Mouse (Mus musculus): Measurements from ENCODE around the gene 1110008P14Rik. TPM values are rescaled to one million over a fixed set of nuclear protein-coding genes. Genes with fewer than 3 reads are reported as not detected.
"Not testable (repeated sequence)": the region's sequence is repeated elsewhere in the genome, so short reads cannot be mapped to it uniquely, and the experiment has no call there.

1110008P14Rik gene
- polyA plus RNA-seq, 1 experiment from 2014 or later, result 41.3 TPM

DNA sequence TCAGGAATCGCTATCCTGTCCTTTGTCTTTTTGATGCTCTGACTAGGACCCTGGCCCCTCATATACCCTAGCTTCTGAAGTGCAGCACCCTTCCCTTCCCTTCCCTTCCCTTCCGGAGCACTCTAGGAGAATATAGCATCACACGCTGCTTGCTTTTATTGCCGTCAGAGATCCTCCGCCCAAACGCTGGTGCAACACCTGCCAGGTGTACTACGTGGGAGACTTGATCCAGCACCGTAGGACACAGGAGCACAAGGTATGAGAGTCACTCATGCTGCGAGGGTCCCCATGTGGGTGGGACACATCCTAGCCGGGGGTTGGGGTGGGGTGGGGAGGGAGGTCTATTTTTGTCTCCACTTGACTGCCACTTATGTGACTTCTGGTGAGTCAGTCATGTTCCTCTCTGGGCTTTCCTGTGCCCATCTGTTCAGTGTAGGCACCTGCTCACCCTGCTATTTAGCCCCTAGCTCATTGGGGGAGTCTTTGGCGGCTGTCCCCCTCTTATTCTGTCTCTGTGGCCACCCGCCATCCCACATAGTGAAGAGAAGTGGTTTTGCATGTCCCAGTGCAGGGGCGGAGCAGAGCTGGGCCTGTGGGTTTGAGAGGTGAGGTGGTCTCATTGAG is 6.3 kb downstream of the 1110008P14Rik start:
- 89% methylated on average over 13 of the region's 13 CpGs for WGBS
- DNase-seq (ENCODE audit: low spot score), result no peak
- Histone ChIP-seq H3K27me3 (ENCODE audit: control insufficient read depth, insufficient read depth, low read length) (no peaks in the 10 kb centered on the region), H3K27ac (replicated peaks; ENCODE audit: low read depth, low read length) (no peak overlapping the region), H3K9me3 (replicated peaks; ENCODE audit: control insufficient read depth, low read length) (no peaks in the 10 kb centered on the region), H3K4me1 (ENCODE audit: control insufficient read depth, insufficient read depth, low read length) (no peaks in the 10 kb centered on the region), H3K9ac (replicated peaks; ENCODE audit: low read length) (no peak overlapping the region), H3K4me2 (ENCODE audit: low read depth, low read length) (no peak overlapping the region), H3K36me3 (replicated peaks; ENCODE audit: control insufficient read depth, insufficient read depth, low read depth, low read length) (peaks cover 21% of the 10 kb centered on the region), H3K4me3 (ENCODE audit: low read depth, low read length) (no peak overlapping the region)
- no peak for ATAC-seq (replicated peaks; ENCODE audit: insufficient number of reproducible peaks, low FRiP score, low TSS enrichment, low read depth)

DNA sequence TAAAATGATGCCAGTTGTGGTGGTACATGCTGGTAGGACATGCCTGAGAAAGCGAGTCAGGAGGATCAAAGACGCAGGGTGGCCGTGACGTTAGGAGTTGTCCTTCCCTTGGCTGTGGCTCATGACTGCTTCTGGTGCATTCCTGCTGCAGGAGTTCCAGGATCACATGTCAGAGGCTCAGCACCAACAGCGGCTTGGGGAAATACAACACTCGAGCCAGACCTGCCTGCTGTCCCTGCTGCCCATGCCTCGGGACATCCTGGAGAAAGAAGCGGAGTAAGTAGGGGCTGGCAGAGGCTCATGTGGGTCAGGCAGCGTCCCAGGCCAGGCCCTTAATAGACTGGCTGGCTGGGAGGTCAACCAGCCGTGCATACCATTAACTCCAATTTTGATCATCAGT is 7.5 kb downstream of the 1110008P14Rik start:
- H3K36me3 ChIP-seq (replicated peaks; ENCODE audit: control insufficient read depth, insufficient read depth, low read depth, low read length), result peaks cover 21% of the 10 kb centered on the region
- 83% methylated on average over 10 of the region's 10 CpGs for WGBS

DNA sequence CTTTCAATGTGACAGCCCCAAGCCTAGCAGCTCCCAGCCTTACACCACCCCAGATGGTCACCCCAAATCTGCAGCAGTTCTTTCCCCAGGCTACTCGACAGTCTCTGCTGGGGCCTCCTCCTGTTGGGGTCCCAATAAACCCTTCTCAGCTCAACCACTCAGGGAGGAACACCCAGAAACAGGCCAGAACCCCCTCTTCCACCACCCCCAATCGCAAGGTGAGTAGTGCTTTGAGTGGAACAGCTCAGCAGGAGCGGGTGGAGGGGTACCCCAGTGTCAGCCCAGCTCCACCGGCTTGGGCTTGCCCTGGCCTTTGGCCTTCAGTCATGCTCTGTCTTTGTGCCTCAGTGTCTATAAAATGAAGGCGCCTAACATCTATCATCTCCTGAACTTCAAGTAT is 14.4 kb downstream of the 1110008P14Rik start:
- no peak for ATAC-seq (replicated peaks; ENCODE audit: insufficient number of reproducible peaks, low FRiP score, low TSS enrichment, low read depth)
- DNase-seq (ENCODE audit: low spot score), result no peak
- no peak overlapping the region for H3K27ac ChIP-seq (replicated peaks; ENCODE audit: low read depth, low read length)
- H3K9me3 ChIP-seq (replicated peaks; ENCODE audit: control insufficient read depth, low read length), result no peaks in the 10 kb centered on the region
- no peak overlapping the region for H3K4me2 ChIP-seq (ENCODE audit: low read depth, low read length)
- H3K4me1 ChIP-seq (ENCODE audit: control insufficient read depth, insufficient read depth, low read length), result peaks cover 3% of the 10 kb centered on the region
- no peaks in the 10 kb centered on the region for H3K27me3 ChIP-seq (ENCODE audit: control insufficient read depth, insufficient read depth, low read length)
- H3K36me3 ChIP-seq (replicated peaks; ENCODE audit: control insufficient read depth, insufficient read depth, low read depth, low read length), result peaks cover 5% of the 10 kb centered on the region; the same call in 1 of the 2 replicates
- H3K9ac ChIP-seq (replicated peaks; ENCODE audit: low read length), result no peak overlapping the region
- H3K4me3 ChIP-seq (ENCODE audit: low read depth, low read length), result no peak overlapping the region
- WGBS, result 97% methylated on average over 5 of the region's 5 CpGs

More for the DNA sequence above, 7.5 kb downstream of the 1110008P14Rik start:
- H3K9me3 ChIP-seq (replicated peaks; ENCODE audit: control insufficient read depth, low read length), result no peaks in the 10 kb centered on the region
- H3K4me1 ChIP-seq (ENCODE audit: control insufficient read depth, insufficient read depth, low read length), result no peaks in the 10 kb centered on the region
- no peak overlapping the region for H3K4me2 ChIP-seq (ENCODE audit: low read depth, low read length)
- no peak overlapping the region for H3K27ac ChIP-seq (replicated peaks; ENCODE audit: low read depth, low read length)
- no peak overlapping the region for H3K4me3 ChIP-seq (ENCODE audit: low read depth, low read length)
- ATAC-seq (replicated peaks; ENCODE audit: insufficient number of reproducible peaks, low FRiP score, low TSS enrichment, low read depth) (no peak), DNase-seq (ENCODE audit: low spot score) (no peak)
- H3K9ac ChIP-seq (replicated peaks; ENCODE audit: low read length), result no peak overlapping the region
- H3K27me3 ChIP-seq (ENCODE audit: control insufficient read depth, insufficient read depth, low read length), result no peaks in the 10 kb centered on the region

DNA sequence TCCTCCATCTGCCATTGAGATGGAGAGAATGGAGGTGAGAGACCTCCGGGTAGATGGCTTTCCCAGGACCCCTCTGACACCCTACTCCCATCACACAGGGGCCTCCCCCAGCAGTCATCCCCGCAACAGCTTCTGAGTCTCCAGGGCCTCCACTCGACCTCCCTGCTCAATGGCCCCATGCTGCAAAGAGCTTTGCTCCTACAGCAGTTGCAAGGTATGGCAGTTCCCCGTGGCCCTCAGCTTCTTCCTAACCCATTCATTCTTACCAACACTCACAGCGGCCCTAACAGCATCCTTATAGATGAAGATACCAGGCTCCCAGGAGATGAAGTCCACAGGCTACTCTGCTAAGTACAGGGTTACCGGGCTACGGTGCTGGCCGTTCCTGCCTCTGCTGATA is 17.6 kb downstream of the 1110008P14Rik start:
- no peaks in the 10 kb centered on the region for H3K27me3 ChIP-seq (ENCODE audit: control insufficient read depth, insufficient read depth, low read length)
- ATAC-seq (replicated peaks; ENCODE audit: insufficient number of reproducible peaks, low FRiP score, low TSS enrichment, low read depth), result no peak
- H3K36me3 ChIP-seq (replicated peaks; ENCODE audit: control insufficient read depth, insufficient read depth, low read depth, low read length), result no peaks in the 10 kb centered on the region; the same call in 1 of the 2 replicates
- peak overlapping the region; percentile 75 for H3K4me2 ChIP-seq (ENCODE audit: low read depth, low read length)
- no peaks in the 10 kb centered on the region for H3K9me3 ChIP-seq (replicated peaks; ENCODE audit: control insufficient read depth, low read length)
- peaks cover 3% of the 10 kb centered on the region for H3K4me1 ChIP-seq (ENCODE audit: control insufficient read depth, insufficient read depth, low read length)
- H3K9ac ChIP-seq (replicated peaks; ENCODE audit: low read length), result no peak overlapping the region; the same call in 1 of the 2 replicates
- no peak overlapping the region; the same call in 1 of the 2 replicates for H3K4me3 ChIP-seq (ENCODE audit: low read depth, low read length)
- 82% methylated on average over 8 of the region's 8 CpGs for WGBS
- DNase-seq (ENCODE audit: low spot score), result no peak
- H3K27ac ChIP-seq (replicated peaks; ENCODE audit: low read depth, low read length), result no peak overlapping the region

DNA sequence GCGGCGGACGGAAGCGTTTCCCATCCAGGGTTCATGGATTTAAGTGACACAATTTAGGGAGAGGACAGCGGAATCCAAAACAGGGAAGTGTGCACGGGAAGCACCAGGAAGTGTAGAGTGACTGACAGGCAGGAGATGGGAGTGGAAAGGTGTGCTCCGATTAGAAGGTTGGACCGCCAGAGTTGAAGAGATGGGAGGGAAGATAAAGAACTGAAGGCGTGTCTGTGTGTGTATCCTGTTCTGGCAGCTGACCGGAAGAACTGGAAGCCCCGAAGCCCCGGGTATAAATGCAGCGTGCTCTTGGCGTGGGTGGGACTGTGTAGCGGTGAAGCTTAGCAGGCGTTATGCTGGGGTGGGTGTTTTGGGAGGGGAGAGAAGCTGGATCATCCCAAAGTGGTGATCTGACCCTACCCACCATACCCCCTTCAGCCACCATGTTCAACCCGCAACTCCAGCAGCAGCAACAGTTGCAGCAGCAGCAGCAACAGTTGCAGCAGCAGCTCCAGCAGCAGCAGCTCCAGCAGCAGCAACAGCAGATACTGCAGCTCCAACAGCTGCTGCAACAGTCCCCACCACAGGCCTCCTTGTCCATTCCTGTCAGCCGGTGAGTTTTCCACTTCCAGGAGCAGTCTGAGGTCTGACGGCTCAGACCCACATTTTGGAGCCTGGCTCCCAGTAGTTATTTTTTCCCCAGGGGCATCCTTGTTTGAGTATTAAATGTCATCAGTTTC is 18.2 kb downstream of the 1110008P14Rik start:
- Histone ChIP-seq H3K27ac (replicated peaks; ENCODE audit: low read depth, low read length) (peak overlapping the region; percentile 83), H3K4me2 (ENCODE audit: low read depth, low read length) (peak overlapping the region; percentile 75), H3K4me3 (ENCODE audit: low read depth, low read length) (peak overlapping the region; percentile 77), H3K27me3 (ENCODE audit: control insufficient read depth, insufficient read depth, low read length) (no peaks in the 10 kb centered on the region), H3K36me3 (replicated peaks; ENCODE audit: control insufficient read depth, insufficient read depth, low read depth, low read length) (no peaks in the 10 kb centered on the region; the same call in 1 of the 2 replicates), H3K4me1 (ENCODE audit: control insufficient read depth, insufficient read depth, low read length) (peaks cover 3% of the 10 kb centered on the region), H3K9me3 (replicated peaks; ENCODE audit: control insufficient read depth, low read length) (no peaks in the 10 kb centered on the region), H3K9ac (replicated peaks; ENCODE audit: low read length) (peak overlapping the region; percentile 75)
- peak; percentile 46 for DNase-seq (ENCODE audit: low spot score)
- WGBS, result 9% methylated on average over 19 of the region's 19 CpGs
- ATAC-seq (replicated peaks; ENCODE audit: insufficient number of reproducible peaks, low FRiP score, low TSS enrichment, low read depth), result peak; percentile 1; the same call in 1 of the 2 replicates

DNA sequence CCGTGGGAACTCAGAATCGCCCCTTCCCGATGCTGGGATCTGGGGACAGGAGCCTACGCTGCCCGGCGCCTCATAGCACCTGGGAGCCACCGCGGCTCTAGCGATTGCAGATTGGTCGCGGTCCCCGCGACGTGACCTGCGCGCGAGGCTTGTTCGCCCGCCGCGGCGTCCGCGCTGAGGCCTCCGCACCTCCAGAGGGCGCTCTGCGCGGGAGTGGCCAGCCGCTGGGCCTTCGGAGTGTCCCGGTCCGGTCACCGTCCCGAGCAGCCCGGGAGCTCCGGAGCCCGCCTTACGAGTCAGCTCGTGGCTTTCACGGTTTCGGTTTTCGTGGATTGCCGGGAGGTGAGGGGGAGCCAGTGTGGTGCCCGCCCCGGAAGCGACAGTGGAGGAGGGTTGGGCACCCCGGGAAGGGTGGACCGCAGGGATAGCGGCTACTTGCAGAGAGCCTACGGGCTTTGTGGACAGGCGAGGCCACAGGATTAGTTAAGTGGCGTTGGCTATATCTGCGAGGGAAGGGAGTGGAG is 18.9 kb downstream of the 1110008P14Rik start:
- Histone ChIP-seq H3K4me1 (ENCODE audit: control insufficient read depth, insufficient read depth, low read length) (peaks cover 3% of the 10 kb centered on the region), H3K27me3 (ENCODE audit: control insufficient read depth, insufficient read depth, low read length) (no peaks in the 10 kb centered on the region), H3K27ac (replicated peaks; ENCODE audit: low read depth, low read length) (peak overlapping the region; percentile 83), H3K9me3 (replicated peaks; ENCODE audit: control insufficient read depth, low read length) (no peaks in the 10 kb centered on the region), H3K4me2 (ENCODE audit: low read depth, low read length) (peak overlapping the region; percentile 75), H3K9ac (replicated peaks; ENCODE audit: low read length) (peak overlapping the region; percentile 75), H3K36me3 (replicated peaks; ENCODE audit: control insufficient read depth, insufficient read depth, low read depth, low read length) (no peaks in the 10 kb centered on the region; the same call in 1 of the 2 replicates), H3K4me3 (ENCODE audit: low read depth, low read length) (peak overlapping the region; percentile 77)
- DNase-seq (ENCODE audit: low spot score) (peak; percentile 90), ATAC-seq (replicated peaks; ENCODE audit: insufficient number of reproducible peaks, low FRiP score, low TSS enrichment, low read depth) (peak; percentile 73)
- under 1% methylated on average over 53 of the region's 53 CpGs for WGBS

DNA sequence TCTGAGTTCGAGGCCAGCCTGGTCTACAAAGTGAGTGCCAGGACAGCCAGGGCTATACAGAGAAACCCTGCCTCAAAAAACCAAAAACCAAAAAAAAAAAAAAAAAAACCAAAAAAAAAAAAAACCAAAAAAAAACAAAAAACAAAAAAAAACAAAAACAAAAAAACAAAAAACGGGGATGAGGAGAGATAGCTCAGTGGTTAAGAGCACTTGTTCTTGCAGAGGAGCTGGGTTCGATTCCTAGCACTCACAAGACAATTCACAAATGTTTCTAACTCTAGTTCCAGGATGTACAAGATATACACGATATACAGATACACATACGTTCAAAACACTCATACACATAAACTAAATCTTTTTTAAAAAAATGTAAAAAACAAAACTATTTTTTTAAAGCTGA is 19.5 kb downstream of the 1110008P14Rik start:
- H3K9me3 ChIP-seq (replicated peaks; ENCODE audit: control insufficient read depth, low read length); H3K4me1 ChIP-seq (ENCODE audit: control insufficient read depth, insufficient read depth, low read length); H3K36me3 ChIP-seq (replicated peaks; ENCODE audit: control insufficient read depth, insufficient read depth, low read depth, low read length); H3K27me3 ChIP-seq (ENCODE audit: control insufficient read depth, insufficient read depth, low read length); DNase-seq (ENCODE audit: low spot score); ATAC-seq (replicated peaks; ENCODE audit: insufficient number of reproducible peaks, low FRiP score, low TSS enrichment, low read depth); H3K27ac ChIP-seq (replicated peaks; ENCODE audit: low read depth, low read length): not testable (repeated sequence)
- peak overlapping the region; percentile 77 for H3K4me3 ChIP-seq (ENCODE audit: low read depth, low read length)
- H3K9ac ChIP-seq (replicated peaks; ENCODE audit: low read length), result peak overlapping the region; percentile 75
- 42% methylated on average over 5 of the region's 5 CpGs for WGBS
- H3K4me2 ChIP-seq (ENCODE audit: low read depth, low read length), result peak overlapping the region; percentile 75

DNA sequence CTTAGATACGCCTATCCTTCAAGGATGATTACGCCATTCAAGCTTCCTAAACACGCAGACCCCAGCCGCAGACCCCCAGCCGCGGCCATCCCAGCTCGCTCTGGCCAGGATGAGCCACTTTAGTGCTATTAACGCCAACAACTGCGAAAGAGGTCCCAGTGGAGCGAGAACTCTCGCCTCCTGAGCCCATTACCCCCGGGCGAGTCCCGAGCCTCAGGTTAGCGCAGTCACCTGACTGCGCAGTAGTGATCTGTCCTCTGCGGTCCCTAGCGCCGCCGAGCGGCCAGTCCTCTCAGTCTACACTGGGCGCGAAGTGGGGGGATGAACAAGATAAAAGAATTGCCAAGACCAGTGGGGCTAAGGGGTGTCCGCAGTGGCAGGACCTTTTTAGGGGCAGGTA is 20.3 kb downstream of the 1110008P14Rik start:
- H3K4me1 ChIP-seq (ENCODE audit: control insufficient read depth, insufficient read depth, low read length), result peaks cover 3% of the 10 kb centered on the region
- 0 out of 2 replicates have a peak overlapping the region, but pooled peaks have one; percentile 26 for H3K9ac ChIP-seq (replicated peaks; ENCODE audit: low read length)
- peak overlapping the region; percentile 24 for H3K4me3 ChIP-seq (ENCODE audit: low read depth, low read length)
- ATAC-seq (replicated peaks; ENCODE audit: insufficient number of reproducible peaks, low FRiP score, low TSS enrichment, low read depth) (peak; percentile 81), DNase-seq (ENCODE audit: low spot score) (peak; percentile 75)
- no peak overlapping the region for H3K27ac ChIP-seq (replicated peaks; ENCODE audit: low read depth, low read length)
- peak overlapping the region; percentile 61 for H3K4me2 ChIP-seq (ENCODE audit: low read depth, low read length)
- H3K9me3 ChIP-seq (replicated peaks; ENCODE audit: control insufficient read depth, low read length), result no peaks in the 10 kb centered on the region
- no peaks in the 10 kb centered on the region for H3K27me3 ChIP-seq (ENCODE audit: control insufficient read depth, insufficient read depth, low read length)
- WGBS, result 1% methylated on average over 24 of the region's 24 CpGs
- H3K36me3 ChIP-seq (replicated peaks; ENCODE audit: control insufficient read depth, insufficient read depth, low read depth, low read length), result no peaks in the 10 kb centered on the region
